Mouse (Mus musculus) erythroid progenitor cell, adult 5-6 weeks (primary cell): ENCODE data around the gene Camk2b. TPM values are rescaled to one million over a fixed set of nuclear protein-coding genes. Genes with fewer than 3 reads are reported as not detected.

Experiments
- ATAC-seq: replicated peaks from 2 replicates; pipeline ENCODE4 v1.8.0; 2016; ENCODE audit warnings: moderate number of reproducible peaks, mild to moderate bottlenecking, moderate TSS enrichment, inconsistent platforms; ENCODE audit not compliant: poor library complexity, low FRiP score, severe bottlenecking
- total RNA-seq, 2 experiments: library from RNA; stranded (forward) in 1 of 2; stranded (reverse) in 1 of 2; fragments of 150-400 nt in 1 of 2; fragments of 186-747, 209-891 nt in 1 of 2; gene quantifications; 2 replicates each; pipeline versions ENCODE4 v1.2.3 to v1.2.4; 2015 to 2017; ENCODE audit warnings: low replicate concordance in 2 of 2

The Camk2b gene
- total RNA-seq, 2 experiments from 2014 or later, result not detected

- no peak for ATAC-seq
These were observed 7.0 kb downstream of the Camk2b start for GRCm38 (mm10) chr11:6059162-6059561.

- no peak for ATAC-seq
These were observed 12.8 kb downstream of the Camk2b start for GRCm38 (mm10) chr11:6053386-6053785.

- no peak for ATAC-seq
These were observed 16.0 kb downstream of the Camk2b start for GRCm38 (mm10) chr11:6050066-6050560.

GRCm38 (mm10) chr11:6048208-6048607 is 18.0 kb downstream of the Camk2b start:
- ATAC-seq, result no peak

GRCm38 (mm10) chr11:6038929-6039328 is 27.2 kb downstream of the Camk2b start:
- ATAC-seq, result no peak

GRCm38 (mm10) chr11:6037686-6038085 is 28.5 kb downstream of the Camk2b start:
- ATAC-seq, result no peak

- no peak for ATAC-seq
These were observed 29.0 kb downstream of the Camk2b start for GRCm38 (mm10) chr11:6037198-6037597.

- ATAC-seq, result no peak
These were observed 29.7 kb downstream of the Camk2b start for GRCm38 (mm10) chr11:6036477-6036876.

- no peak for ATAC-seq
These were observed 30.6 kb downstream of the Camk2b start for GRCm38 (mm10) chr11:6035521-6035920.

- ATAC-seq, result no peak
These were observed 31.4 kb downstream of the Camk2b start for GRCm38 (mm10) chr11:6034740-6035139.

- ATAC-seq, result no peak
These were observed 32.4 kb downstream of the Camk2b start for GRCm38 (mm10) chr11:6033801-6034200.

GRCm38 (mm10) chr11:6033147-6033546 is 33.0 kb downstream of the Camk2b start:
- ATAC-seq, result 0 out of 2 replicates have a peak, but pooled peaks have one; percentile 30

GRCm38 (mm10) chr11:6030650-6031049 is 35.5 kb downstream of the Camk2b start:
- no peak for ATAC-seq

- ATAC-seq, result no peak
These were observed 36.4 kb downstream of the Camk2b start for GRCm38 (mm10) chr11:6029790-6030189.

- no peak for ATAC-seq
These were observed 37.3 kb downstream of the Camk2b start for GRCm38 (mm10) chr11:6028911-6029310.

- ATAC-seq, result no peak
These were observed 39.8 kb downstream of the Camk2b start for GRCm38 (mm10) chr11:6026361-6026760.

GRCm38 (mm10) chr11:6024923-6025652 is 41.1 kb downstream of the Camk2b start:
- ATAC-seq, result no peak

GRCm38 (mm10) chr11:6020897-6021839 is 45.0 kb downstream of the Camk2b start:
- ATAC-seq, result no peak

GRCm38 (mm10) chr11:6020360-6020759 is 45.8 kb downstream of the Camk2b start:
- ATAC-seq, result no peak

GRCm38 (mm10) chr11:6018218-6019010 is 47.7 kb downstream of the Camk2b start:
- no peak for ATAC-seq
